Mouse (Mus musculus) embryonic facial prominence, embryonic 11.5 days (tissue): ENCODE results near the gene Pmm2. TPM values are rescaled to one million over a fixed set of nuclear protein-coding genes. Genes with fewer than 3 reads are reported as not detected.

Experiments
- ATAC-seq: fragments of 200-750 bp; cut with Nextera tagmentation; replicated peaks from 2 replicates; pipeline ENCODE4 v1.8.0; 2017; ENCODE audit warnings: low read depth; ENCODE audit not compliant: insufficient number of reproducible peaks, low FRiP score, low TSS enrichment
- DNase-seq: peaks from one replicate; pipeline ENCODE4 v3.0.0-alpha.2; 2015; ENCODE audit warnings: low spot score
- H3K27ac ChIP-seq: fragments of 300-500 bp; sonication (generic); replicated peaks from 2 replicates; pipeline ENCODE4 v1.5.1; 2014; ENCODE audit warnings: mild to moderate bottlenecking, low read depth, low read length, control low read depth
- H3K27me3 ChIP-seq: fragments of 300-500 bp; sonication (generic); 2 replicates; pipeline ENCODE4 v1.6.1; 2014; ENCODE audit warnings: mild to moderate bottlenecking, low read length, moderate library complexity, mixed read lengths; ENCODE audit not compliant: control insufficient read depth, insufficient read depth
- H3K36me3 ChIP-seq: fragments of 300-500 bp; sonication (generic); replicated peaks from 2 replicates; pipeline ENCODE4 v1.6.1; 2014; ENCODE audit warnings: low read depth, mild to moderate bottlenecking, low read length, moderate library complexity, mixed read lengths; ENCODE audit not compliant: control insufficient read depth, insufficient read depth
- H3K4me1 ChIP-seq: fragments of 300-500 bp; sonication (generic); 2 replicates; pipeline ENCODE4 v1.6.1; 2014; ENCODE audit warnings: low read length, mixed read lengths; ENCODE audit not compliant: control insufficient read depth, insufficient read depth
- H3K4me2 ChIP-seq: fragments of 300-500 bp; sonication (generic); 2 replicates; pipeline ENCODE4 v1.6.1; 2014; ENCODE audit warnings: low read depth, mild to moderate bottlenecking, control low read depth, low read length, moderate library complexity
- H3K4me3 ChIP-seq: fragments of 300-500 bp; sonication (generic); 2 replicates; pipeline ENCODE4 v1.5.1; 2014; ENCODE audit warnings: low read depth, low read length, control low read depth
- H3K9ac ChIP-seq: fragments of 300-500 bp; sonication (generic); replicated peaks from 2 replicates; pipeline ENCODE4 v1.6.1; 2014; ENCODE audit warnings: mild to moderate bottlenecking, control low read depth, low read length
- H3K9me3 ChIP-seq: fragments of 300-500 bp; sonication (generic); replicated peaks from 2 replicates; pipeline ENCODE4 v1.6.1; 2016; ENCODE audit warnings: mild to moderate bottlenecking, low read length, inconsistent platforms, mixed read lengths; ENCODE audit not compliant: control insufficient read depth
- WGBS: fragments of 180-500 bp; shearing (Covaris S2); extraction: QIAGEN DNeasy Blood & Tissue Kit; methylation state at CpG from one replicate; pipeline ENCODE4 v1.1.7; 2014; 5-methylcytosine and 5-hydroxymethylcytosine counted together
- polyA plus RNA-seq: library from polyadenylated mRNA; unstranded; fragments of >200 nt; fragmentation: Nextera tagmentation; extraction: Ambion mirVana; gene quantifications from 2 replicates; pipeline ENCODE4 v1.2.1, GENCODE M21; 2014

Pmm2 gene
- polyA plus RNA-seq, 1 experiment from 2014 or later = 38.7 TPM

- no peaks in the 10 kb centered on the region for H3K4me1 ChIP-seq
- WGBS = 94% methylated on average over 11 of the region's 11 CpGs
- DNase-seq = no peak
- no peak overlapping the region for H3K27ac ChIP-seq
- no peak for ATAC-seq
- H3K9ac ChIP-seq = no peak overlapping the region
- H3K4me3 ChIP-seq = no peak overlapping the region
- no peak overlapping the region for H3K4me2 ChIP-seq
- H3K36me3 ChIP-seq = no peaks in the 10 kb centered on the region; the same call in 1 of the 2 replicates
- H3K9me3 ChIP-seq = no peaks in the 10 kb centered on the region
- no peaks in the 10 kb centered on the region for H3K27me3 ChIP-seq
Measured at GRCm38 (mm10) chr16:8639466-8640191, 2.2 kb downstream of the Pmm2 start.

- peak; percentile 51 for DNase-seq
- peak; percentile 53; the same call in 1 of the 2 replicates for ATAC-seq
- H3K36me3 ChIP-seq = peaks cover 15% of the 10 kb centered on the region
Measured at GRCm38 (mm10) chr16:8643855-8644254, 6.4 kb downstream of the Pmm2 start.

GRCm38 (mm10) chr16:8645546-8645945 lies 8.1 kb downstream of the Pmm2 start:
- H3K9ac ChIP-seq = no peak overlapping the region
- H3K36me3 ChIP-seq = peaks cover 17% of the 10 kb centered on the region
- no peak overlapping the region for H3K27ac ChIP-seq
- H3K4me1 ChIP-seq = no peaks in the 10 kb centered on the region
- no peaks in the 10 kb centered on the region for H3K9me3 ChIP-seq
- ATAC-seq (no peak), DNase-seq (no peak)
- 74% methylated on average over 6 of the region's 6 CpGs for WGBS
- no peak overlapping the region for H3K4me3 ChIP-seq
- no peak overlapping the region for H3K4me2 ChIP-seq
- H3K27me3 ChIP-seq = no peaks in the 10 kb centered on the region

More at GRCm38 (mm10) chr16:8643855-8644254, 6.4 kb downstream of the Pmm2 start:
- Histone ChIP-seq H3K9ac (no peak overlapping the region), H3K4me1 (no peaks in the 10 kb centered on the region), H3K9me3 (no peaks in the 10 kb centered on the region), H3K27me3 (no peaks in the 10 kb centered on the region), H3K4me2 (no peak overlapping the region), H3K27ac (no peak overlapping the region), H3K4me3 (no peak overlapping the region)
- WGBS = 68% methylated on average over 2 of the region's 2 CpGs

GRCm38 (mm10) chr16:8650007-8650406 lies 12.5 kb downstream of the Pmm2 start:
- Histone ChIP-seq H3K4me3 (no peak overlapping the region), H3K9ac (no peak overlapping the region), H3K9me3 (no peaks in the 10 kb centered on the region), H3K4me1 (no peaks in the 10 kb centered on the region), H3K27me3 (no peaks in the 10 kb centered on the region), H3K36me3 (peaks cover 17% of the 10 kb centered on the region), H3K27ac (no peak overlapping the region), H3K4me2 (no peak overlapping the region)
- DNase-seq (no peak), ATAC-seq (no peak)
- 88% methylated on average over 3 of the region's 3 CpGs for WGBS

GRCm38 (mm10) chr16:8655108-8655507 lies 17.6 kb downstream of the Pmm2 start:
- H3K4me2 ChIP-seq = no peak overlapping the region
- no peaks in the 10 kb centered on the region for H3K27me3 ChIP-seq
- H3K9me3 ChIP-seq = no peaks in the 10 kb centered on the region
- peaks cover under 1% of the 10 kb centered on the region; the same call in 1 of the 2 replicates for H3K36me3 ChIP-seq
- DNase-seq = no peak
- no peaks in the 10 kb centered on the region for H3K4me1 ChIP-seq
- H3K9ac ChIP-seq = no peak overlapping the region
- ATAC-seq = no peak
- H3K27ac ChIP-seq = no peak overlapping the region
- H3K4me3 ChIP-seq = no peak overlapping the region
- 87% methylated on average over 6 of the region's 6 CpGs for WGBS

- no peak overlapping the region for H3K27ac ChIP-seq
- H3K4me1 ChIP-seq = no peaks in the 10 kb centered on the region
- H3K27me3 ChIP-seq = no peaks in the 10 kb centered on the region
- no peak overlapping the region for H3K9ac ChIP-seq
- peaks cover 2% of the 10 kb centered on the region; the same call in 1 of the 2 replicates for H3K36me3 ChIP-seq
- H3K9me3 ChIP-seq = no peaks in the 10 kb centered on the region
- 77% methylated on average over 9 of the region's 9 CpGs for WGBS
- no peak for DNase-seq
- H3K4me2 ChIP-seq = no peak overlapping the region
- no peak overlapping the region for H3K4me3 ChIP-seq
- ATAC-seq = no peak
Measured at GRCm38 (mm10) chr16:8655599-8655998, 18.1 kb downstream of the Pmm2 start.

- H3K4me1 ChIP-seq = no peaks in the 10 kb centered on the region
- H3K9me3 ChIP-seq = no peaks in the 10 kb centered on the region
- no peaks in the 10 kb centered on the region for H3K27me3 ChIP-seq
- 82% methylated on average over 2 of the region's 2 CpGs for WGBS
- no peak overlapping the region for H3K4me3 ChIP-seq
- H3K9ac ChIP-seq = no peak overlapping the region
- H3K4me2 ChIP-seq = no peak overlapping the region
- H3K36me3 ChIP-seq = peaks cover 5% of the 10 kb centered on the region
- no peak for DNase-seq
- ATAC-seq = no peak
- no peak overlapping the region for H3K27ac ChIP-seq
Measured at GRCm38 (mm10) chr16:8656256-8656655, 18.8 kb downstream of the Pmm2 start.

GRCm38 (mm10) chr16:8658349-8658748 lies 20.9 kb downstream of the Pmm2 start:
- no peaks in the 10 kb centered on the region for H3K4me1 ChIP-seq
- ATAC-seq (no peak), DNase-seq (no peak)
- no peak overlapping the region for H3K27ac ChIP-seq
- no peak overlapping the region for H3K4me2 ChIP-seq
- H3K9me3 ChIP-seq = no peaks in the 10 kb centered on the region
- no peak overlapping the region for H3K9ac ChIP-seq
- no peak overlapping the region for H3K4me3 ChIP-seq
- H3K27me3 ChIP-seq = no peaks in the 10 kb centered on the region
- WGBS = 82% methylated on average over 4 of the region's 4 CpGs
- H3K36me3 ChIP-seq = peaks cover 6% of the 10 kb centered on the region
